ENCODE assay signal across 12 mouse cellular contexts in the genomic region with DNA sequence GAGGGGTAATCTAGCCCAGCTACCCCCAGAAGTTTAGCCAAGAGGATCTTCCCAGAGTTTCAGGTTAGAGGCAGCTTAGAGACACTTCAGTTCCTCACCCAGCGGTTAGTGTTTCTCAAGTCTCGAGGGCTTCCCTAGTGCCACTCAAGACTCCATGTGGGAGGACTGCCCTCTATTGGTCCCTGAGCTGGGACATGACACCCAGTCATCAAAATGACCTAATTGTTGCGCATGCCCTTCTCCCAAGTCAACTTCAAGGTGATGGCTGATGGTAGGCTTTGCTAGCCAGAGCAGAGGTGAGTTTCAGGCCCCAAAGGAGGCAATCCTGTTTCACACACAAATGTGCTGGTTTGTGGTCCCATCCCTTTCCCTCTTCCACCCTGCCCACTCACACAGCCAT. TPM values are rescaled to one million over a fixed set of nuclear protein-coding genes. Genes with fewer than 3 reads are reported as not detected.
DNase-seq lines count a peak whose midpoint lies in the region; ATAC-seq lines count a peak whose summit lies in the region.
"Had no signal": no experiment of that assay in that cellular context is flagged by ENCODE, and none has a peak within 500 bp of the region (broad histone marks: within the 10 kb centered on the region; RNA-seq: fewer than 3 reads in every experiment).

No protein-coding gene starts in this region.

- ATAC-seq in granulocyte monocyte progenitor cell, adult 5-6 weeks (replicated peaks; ENCODE audit: poor library complexity, severe bottlenecking), result peak; percentile 53; the same call in 1 of the 2 replicates

- peak; percentile 30 for DNase-seq in adrenal gland, adult 2 months
- no peak for DNase-seq in adrenal gland, adult 8-10 months
- peak; percentile 13 for DNase-seq in kidney, postnatal 14 days
- DNase-seq in kidney, adult 9 months, result no peak
- DNase-seq in 416B (ENCODE audit: low read depth), result peak; percentile 24
- no peak for DNase-seq in urinary bladder, postnatal 36 days (ENCODE audit: low spot score in 2 of 2)
- no peak for DNase-seq in right cerebral cortex, postnatal 10 days (ENCODE audit: low spot score in 2 of 2)
- DNase-seq: gastrocnemius, postnatal 36 days; spleen, adult 18-20 months had no signal

RNA-seq across cellular contexts. Expression of a gene that starts 6.4 kb away (rescaled TPM):
- total RNA-seq in adrenal gland, adult 2 months (2021), result under 1 TPM in 1 of 2 experiments, not detected in 1; 0.10 TPM
- polyA plus RNA-seq in adrenal gland, adult 2 months (2012; rRNA removed), result 0.15 and 0.26 TPM in 2 replicates
- under 1 TPM; 0.06 to 0.15 (median 0.11) TPM for total RNA-seq in adrenal gland, adult 8-10 months (2022)
- total RNA-seq in granulocyte monocyte progenitor cell, adult 5-6 weeks (2014; fragmentation: Nextera tagmentation), result not detected in 2 replicates
- total RNA-seq in granulocyte monocyte progenitor cell, adult 5-6 weeks (2017), result not detected in 2 replicates

RNA-seq across cellular contexts. Expression of a gene that starts 30.4 kb away (rescaled TPM):
- total RNA-seq in adrenal gland, adult 2 months (2021), result 10 to 100 TPM; 33.4 to 33.5 TPM
- 2.0 and 2.1 TPM in 2 replicates for polyA plus RNA-seq in adrenal gland, adult 2 months (2012; rRNA removed)
- 10 to 100 TPM; 31.2 to 40.7 (median 34.4) TPM for total RNA-seq in adrenal gland, adult 8-10 months (2022)
- 57.1 and 62.4 TPM in 2 replicates for total RNA-seq in granulocyte monocyte progenitor cell, adult 5-6 weeks (2014; fragmentation: Nextera tagmentation)
- total RNA-seq in granulocyte monocyte progenitor cell, adult 5-6 weeks (2017), result 81.6 and 86.4 TPM in 2 replicates

RNA-seq across cellular contexts. Expression of a gene that starts 37.5 kb away (rescaled TPM):
- 10 to 100 TPM in 1 of 2 experiments, 1 to 10 TPM in 1; 6.6 to 15.7 TPM for total RNA-seq in adrenal gland, adult 2 months (2021)
- 23.6 and 27.6 TPM in 2 replicates for polyA plus RNA-seq in adrenal gland, adult 2 months (2012; rRNA removed)
- 10 to 100 TPM in 2 of 4 experiments, 1 to 10 TPM in 2; 5.5 to 12.8 (median 8.9) TPM for total RNA-seq in adrenal gland, adult 8-10 months (2022)
- 10.4 and 16.6 TPM in 2 replicates for total RNA-seq in granulocyte monocyte progenitor cell, adult 5-6 weeks (2014; fragmentation: Nextera tagmentation)
- 5.0 and 6.1 TPM in 2 replicates for total RNA-seq in granulocyte monocyte progenitor cell, adult 5-6 weeks (2017)

RNA-seq across cellular contexts. Expression of a gene that starts 51.5 kb away (rescaled TPM):
- 10 to 100 TPM; 30.6 to 40.0 TPM for total RNA-seq in adrenal gland, adult 2 months (2021)
- polyA plus RNA-seq in adrenal gland, adult 2 months (2012; rRNA removed), result 2.8 and 3.8 TPM in 2 replicates
- 10 to 100 TPM; 33.5 to 42.5 (median 37.2) TPM for total RNA-seq in adrenal gland, adult 8-10 months (2022)
- total RNA-seq in granulocyte monocyte progenitor cell, adult 5-6 weeks (2014; fragmentation: Nextera tagmentation), result 90.7 and 105 TPM in 2 replicates
- total RNA-seq in granulocyte monocyte progenitor cell, adult 5-6 weeks (2017), result 167 and 170 TPM in 2 replicates

RNA-seq across cellular contexts. Expression of a gene that starts 52.4 kb away (rescaled TPM):
- total RNA-seq in adrenal gland, adult 2 months (2021), result not detected
- polyA plus RNA-seq in adrenal gland, adult 2 months (2012; rRNA removed), result not detected in 2 replicates
- total RNA-seq in adrenal gland, adult 8-10 months (2022), result not detected
- not detected in 2 replicates for total RNA-seq in granulocyte monocyte progenitor cell, adult 5-6 weeks (2014; fragmentation: Nextera tagmentation)
- not detected in 2 replicates for total RNA-seq in granulocyte monocyte progenitor cell, adult 5-6 weeks (2017)
- total RNA-seq: gastrocnemius, postnatal 36 days had no signal
- polyA plus RNA-seq: hindbrain, embryonic 10.5 days; large intestine, adult 2 months had no signal

Comparison
In these comparisons a context has a peak if more than half of its experiments do, and no peak if none do; other contexts are left out.
1. DNase-seq: peak in adrenal gland, adult 2 months (single experiment), kidney, postnatal 14 days (single experiment) and 416B (single experiment); none in adrenal gland, adult 8-10 months (single experiment), kidney, adult 9 months (single experiment), urinary bladder, postnatal 36 days (0 of 2) and right cerebral cortex, postnatal 10 days (0 of 2).